In genomic region chr4:152494360-152494879, GRCm38 (mm10) we compare ENCODE assay signal across 12 mouse cellular contexts. TPM values are rescaled to one million over a fixed set of nuclear protein-coding genes. Genes with fewer than 3 reads are reported as not detected.
A peak's percentile ranks its signal among the peaks of the same experiment; 100 is the strongest.
DNase-seq lines count a peak whose midpoint lies in the region; ATAC-seq and TF ChIP-seq lines count a peak whose summit lies in the region.
"Had no signal": no experiment of that assay in that cellular context is flagged by ENCODE, and none has a peak within 500 bp of the region (broad histone marks: within the 10 kb centered on the region; RNA-seq: fewer than 3 reads in every experiment).

No protein-coding gene starts in this region.

- peak overlapping the region; percentile 17; the same call in 1 of the 2 replicates for H3K4me2 ChIP-seq in hindbrain, embryonic 16.5 days (ENCODE audit: low read length)
- H3K4me2 ChIP-seq: limb, embryonic 15.5 days had no signal

- no peak for ATAC-seq in hindbrain, embryonic 16.5 days
- ATAC-seq in Patski, result peak; percentile 73

- H3K27ac ChIP-seq in hindbrain, embryonic 16.5 days (ENCODE audit: low read depth, low read length), result 0 out of 2 replicates have a peak overlapping the region, but pooled peaks have one; percentile 32
- H3K27ac ChIP-seq in hindbrain, embryonic 10.5 days, result no peak overlapping the region
- H3K27ac ChIP-seq: limb, embryonic 15.5 days had no signal

- CTCF ChIA-PET in Patski (lab: Charles Lee), result no interaction called here

- peaks cover 8% of the 10 kb centered on the region for H3K4me1 ChIP-seq in hindbrain, embryonic 16.5 days (ENCODE audit: control insufficient read depth, insufficient read depth, low read depth, low read length)
- no peaks in the 10 kb centered on the region for H3K4me1 ChIP-seq in hindbrain, embryonic 10.5 days (replicated peaks)
- H3K4me1 ChIP-seq: limb, embryonic 15.5 days had no signal

- no peaks in the 10 kb centered on the region for H3K9me3 ChIP-seq in hindbrain, embryonic 16.5 days (ENCODE audit: control insufficient read depth, low read length)
- H3K9me3 ChIP-seq in hindbrain, embryonic 10.5 days, result peaks cover 4% of the 10 kb centered on the region; the same call in 1 of the 2 replicates
- H3K9me3 ChIP-seq: limb, embryonic 15.5 days had no signal

- no peak for DNase-seq in hindbrain, embryonic 10.5 days (ENCODE audit: low spot score)
- DNase-seq in Patski (ENCODE audit: low read depth, low spot score), result peak; percentile 89
- DNase-seq in adrenal gland, postnatal 25 days, result peak; percentile 20
- DNase-seq in kidney, postnatal 10 days, result peak; percentile 30
- no peak for DNase-seq in retina, postnatal 1 day
- DNase-seq in heart, postnatal 4 days, result no peak
- DNase-seq: lung, postnatal 14 days had no signal

- H3K4me3 ChIP-seq in hindbrain, embryonic 16.5 days (ENCODE audit: low read length), result no peak overlapping the region
- no peak overlapping the region for H3K4me3 ChIP-seq in hindbrain, embryonic 10.5 days
- H3K4me3 ChIP-seq: erythroblast, embryonic 14.5 days; limb, embryonic 15.5 days; myocyte had no signal

- WGBS in hindbrain, embryonic 16.5 days, result 32% methylated on average over 20 of the region's 20 CpGs
- 54% methylated on average over 20 of the region's 20 CpGs for WGBS in hindbrain, embryonic 10.5 days

- peaks cover 4% of the 10 kb centered on the region; the same call in 1 of the 2 replicates for H3K36me3 ChIP-seq in hindbrain, embryonic 16.5 days (ENCODE audit: control insufficient read depth, insufficient read depth, low read length)
- peaks cover 36% of the 10 kb centered on the region for H3K36me3 ChIP-seq in hindbrain, embryonic 10.5 days

- in situ Hi-C loops in Patski (cut with MboI; ENCODE audit: low pct_unique_long_range_greater_than_20kb), result loop anchor here (5.0 to 25.0 kb wide), 2 partner anchors 57 to 1743 kb away; no protein-coding TSS in a partner anchor

- H3K9ac ChIP-seq in hindbrain, embryonic 16.5 days (ENCODE audit: low read depth, low read length), result no peak overlapping the region
- H3K9ac ChIP-seq: limb, embryonic 15.5 days had no signal

- POLR2A ChIA-PET in Patski (lab: Charles Lee), result interaction anchor here (0.7 kb wide), 1 partner anchor 508 kb away, joined by 3 read pairs; no protein-coding TSS in a partner anchor

- TF ChIP-seq CTCF in Patski (IDR thresholded peaks at IDR 0.05), result no peak

- no peaks in the 10 kb centered on the region for H3K27me3 ChIP-seq in hindbrain, embryonic 16.5 days (replicated peaks; ENCODE audit: control insufficient read depth, insufficient read depth, low read length)
- H3K27me3 ChIP-seq in hindbrain, embryonic 10.5 days (ENCODE audit: insufficient read depth, poor library complexity, severe bottlenecking), result no peaks in the 10 kb centered on the region
- no peaks in the 10 kb centered on the region for H3K27me3 ChIP-seq in Patski
- H3K27me3 ChIP-seq: CH12.LX; limb, embryonic 15.5 days had no signal

RNA-seq across cellular contexts. Expression of gene Kcnab2, which starts 16.7 kb away (rescaled TPM):
- 33.2 and 33.5 TPM in 2 replicates for polyA plus RNA-seq in hindbrain, embryonic 16.5 days (2015; fragmentation: Nextera tagmentation; extraction: Ambion mirVana)
- polyA plus RNA-seq in hindbrain, embryonic 10.5 days (2016; fragmentation: Nextera tagmentation; extraction: Ambion mirVana), result 11.6 and 16.0 TPM in 2 replicates
- 5.6 TPM for polyA plus RNA-seq in Patski (2021)
- total RNA-seq in adrenal gland, postnatal 25 days (2021), result 4.4 and 8.4 TPM in 2 replicates
- total RNA-seq in heart, postnatal 4 days (2021), result 1 to 10 TPM; 2.3 to 2.4 TPM

RNA-seq across cellular contexts. Expression of gene Nphp4, which starts 17.9 kb away (rescaled TPM):
- 5.5 and 6.2 TPM in 2 replicates for polyA plus RNA-seq in hindbrain, embryonic 16.5 days (2015; fragmentation: Nextera tagmentation; extraction: Ambion mirVana)
- polyA plus RNA-seq in hindbrain, embryonic 10.5 days (2016; fragmentation: Nextera tagmentation; extraction: Ambion mirVana), result 7.3 and 9.9 TPM in 2 replicates
- 7.0 TPM for polyA plus RNA-seq in Patski (2021)
- total RNA-seq in adrenal gland, postnatal 25 days (2021), result 2.7 and 4.1 TPM in 2 replicates
- 1 to 10 TPM; 1.5 to 2.6 TPM for total RNA-seq in heart, postnatal 4 days (2021)

Comparison
In these comparisons a context has a peak if more than half of its experiments do, and no peak if none do; other contexts are left out.
1. DNase-seq: peak in Patski (single experiment), adrenal gland, postnatal 25 days (single experiment) and kidney, postnatal 10 days (single experiment); none in hindbrain, embryonic 10.5 days (single experiment), retina, postnatal 1 day (single experiment) and heart, postnatal 4 days (single experiment).